Comparison of ENCODE assay signal across 18 mouse cellular contexts in genomic region chr8:104909021-104909420, GRCm38 (mm10). TPM values are rescaled to one million over a fixed set of nuclear protein-coding genes. Genes with fewer than 3 reads are reported as not detected.
DNase-seq lines count a peak whose midpoint lies in the region; ATAC-seq and TF ChIP-seq lines count a peak whose summit lies in the region.
"Not testable (repeated sequence)": the region's sequence is repeated elsewhere in the genome, so short reads cannot be mapped to it uniquely, and the experiment has no call there.
"Had no signal": no experiment of that assay in that cellular context is flagged by ENCODE, and none has a peak within 500 bp of the region (broad histone marks: within the 10 kb centered on the region; RNA-seq: fewer than 3 reads in every experiment).

No protein-coding gene starts in this region.

- peak; percentile 60 for DNase-seq in adrenal gland, postnatal 10 days
- peak; percentile 80 to 90 for DNase-seq in cerebellum, adult 2 months
- DNase-seq in forebrain, postnatal 0 days = peak; percentile 64
- DNase-seq in heart, adult 11 months = peak; percentile 98
- peak; percentile 11 to 14 for DNase-seq in layer of hippocampus, adult 18-20 months (ENCODE audit: low spot score in 2 of 2)
- DNase-seq in lung, adult 2 months = peak; percentile 10
- DNase-seq in right cerebral cortex, postnatal 4 days = peak; percentile 29

- not testable (repeated sequence) for H3K9ac ChIP-seq in forebrain, postnatal 0 days; hindbrain, embryonic 16.5 days (ENCODE audit: low read depth, low read length)

- not testable (repeated sequence) for H3K27me3 ChIP-seq in cerebellum, adult 2 months (ENCODE audit: control insufficient read depth, insufficient read depth, low read length); forebrain, postnatal 0 days (ENCODE audit: insufficient read depth, low read length); hindbrain, embryonic 16.5 days (replicated peaks; ENCODE audit: control insufficient read depth, insufficient read depth, low read length)

- not testable (repeated sequence) for H3K4me3 ChIP-seq in cerebellum, adult 2 months (replicated peaks; ENCODE audit: insufficient read depth, low read depth, low read length); forebrain, postnatal 0 days (ENCODE audit: low read depth, low read length); hindbrain, embryonic 16.5 days (ENCODE audit: low read length); lung, adult 2 months (replicated peaks; ENCODE audit: extremely low read depth, low read depth, low read length)

- not testable (repeated sequence) for H3K4me2 ChIP-seq in forebrain, postnatal 0 days (ENCODE audit: low read depth); hindbrain, embryonic 16.5 days (ENCODE audit: low read length)

- not testable (repeated sequence) for H3K36me3 ChIP-seq in forebrain, postnatal 0 days (ENCODE audit: insufficient read depth); hindbrain, embryonic 16.5 days (ENCODE audit: control insufficient read depth, insufficient read depth, low read length)

- not testable (repeated sequence) for H3K9me3 ChIP-seq in forebrain, postnatal 0 days (ENCODE audit: low read length); hindbrain, embryonic 16.5 days (ENCODE audit: control insufficient read depth, low read length)

- 8% methylated on average over 1 of the region's 1 CpGs for WGBS in cerebellum, adult 2 months
- 35% methylated on average over 1 of the region's 1 CpGs for WGBS in forebrain, postnatal 0 days
- WGBS in hindbrain, embryonic 16.5 days = 75% methylated on average over 1 of the region's 1 CpGs
- WGBS in lung, adult 2 months = 60% methylated on average over 1 of the region's 1 CpGs

- ATAC-seq in forebrain, postnatal 0 days = peak; percentile 55
- ATAC-seq in hindbrain, embryonic 16.5 days = 0 out of 2 replicates have a peak, but pooled peaks have one; percentile 45

- H3K4me1 ChIP-seq in cerebellum, adult 2 months (ENCODE audit: control insufficient read depth, insufficient read depth, low read length); forebrain, postnatal 0 days (ENCODE audit: insufficient read depth); hindbrain, embryonic 16.5 days (ENCODE audit: control insufficient read depth, insufficient read depth, low read depth, low read length); lung, adult 2 months (ENCODE audit: control insufficient read depth, insufficient read depth, low read length): not testable (repeated sequence)

- TF ChIP-seq CTCF in cerebellum, adult 2 months (IDR thresholded peaks at IDR 0.05; ENCODE audit: borderline replicate concordance, insufficient read depth, low read depth, low read length); forebrain, postnatal 0 days (IDR thresholded peaks at IDR 0.05; ENCODE audit: low read depth); lung, adult 2 months (IDR thresholded peaks at IDR 0.05; ENCODE audit: insufficient read depth, low read length): not testable (repeated sequence)

- not testable (repeated sequence) for TF ChIP-seq POLR2A in cerebellum, adult 2 months (IDR thresholded peaks at IDR 0.05; ENCODE audit: borderline replicate concordance, insufficient read depth, low read length); lung, adult 2 months (IDR thresholded peaks at IDR 0.05; ENCODE audit: borderline replicate concordance, extremely low read depth, low read depth, low read length)

- H3K27ac ChIP-seq in cerebellum, adult 2 months (ENCODE audit: insufficient read depth, low read length); forebrain, postnatal 0 days (ENCODE audit: low read depth, low read length); hindbrain, embryonic 16.5 days (ENCODE audit: low read depth, low read length): not testable (repeated sequence)

RNA-seq across cellular contexts. Expression of gene Ces2e, which starts 17.0 kb away (rescaled TPM):
- 10 to 100 TPM in 1 of 2 experiments, 1 to 10 TPM in 1; 9.9 to 21.9 TPM for total RNA-seq in adrenal gland, postnatal 10 days (2021)
- 0.08 TPM in 2 replicates for polyA plus RNA-seq in cerebellum, adult 2 months (2012; rRNA removed)
- not detected in 2 replicates for total RNA-seq in forebrain, postnatal 0 days (2014; rRNA removed)
- not detected in 2 replicates for polyA plus RNA-seq in forebrain, postnatal 0 days (2015; fragmentation: Nextera tagmentation; extraction: Ambion mirVana)
- polyA plus RNA-seq in hindbrain, embryonic 16.5 days (2015; fragmentation: Nextera tagmentation; extraction: Ambion mirVana) = not detected in 2 replicates
- not detected for total RNA-seq in layer of hippocampus, adult 18-20 months (2021)
- polyA plus RNA-seq in lung, adult 2 months (2012; rRNA removed) = 3.3 and 4.8 TPM in 2 replicates
- total RNA-seq: hematopoietic stem cell, adult 5-6 weeks; neutrophil, adult 5-6 weeks had no signal
- polyA plus RNA-seq: forebrain, embryonic 11.5 days; liver, embryonic 11.5 days; midbrain, embryonic 10.5 days had no signal

RNA-seq across cellular contexts. Expression of gene Ces2f, which starts 38.1 kb away (rescaled TPM):
- not detected for total RNA-seq in adrenal gland, postnatal 10 days (2021)
- not detected in 2 replicates for polyA plus RNA-seq in cerebellum, adult 2 months (2012; rRNA removed)
- not detected in 2 replicates for total RNA-seq in forebrain, postnatal 0 days (2014; rRNA removed)
- polyA plus RNA-seq in forebrain, postnatal 0 days (2015; fragmentation: Nextera tagmentation; extraction: Ambion mirVana) = not detected in 2 replicates
- polyA plus RNA-seq in hindbrain, embryonic 16.5 days (2015; fragmentation: Nextera tagmentation; extraction: Ambion mirVana) = not detected in 2 replicates
- total RNA-seq in layer of hippocampus, adult 18-20 months (2021) = not detected
- 5.1 TPM in 1 of 2 replicates, not detected in the other for polyA plus RNA-seq in lung, adult 2 months (2012; rRNA removed)
- total RNA-seq: ES-E14; hematopoietic stem cell, adult 5-6 weeks; left cerebral cortex, postnatal 10 days had no signal
- polyA plus RNA-seq: cortical plate, adult 2 months; forebrain, embryonic 11.5 days; intestine, embryonic 14.5 days; liver, embryonic 11.5 days; lung, postnatal 0 days; midbrain, embryonic 10.5 days had no signal

RNA-seq across cellular contexts. Expression of gene Ces2g, which starts 52.5 kb away (rescaled TPM):
- total RNA-seq in adrenal gland, postnatal 10 days (2021) = 1 to 10 TPM; 7.8 to 7.9 TPM
- 0.10 TPM in 2 replicates for polyA plus RNA-seq in cerebellum, adult 2 months (2012; rRNA removed)
- total RNA-seq in forebrain, postnatal 0 days (2014; rRNA removed) = 0.31 and 0.76 TPM in 2 replicates
- 0.08 and 0.20 TPM in 2 replicates for polyA plus RNA-seq in forebrain, postnatal 0 days (2015; fragmentation: Nextera tagmentation; extraction: Ambion mirVana)
- polyA plus RNA-seq in hindbrain, embryonic 16.5 days (2015; fragmentation: Nextera tagmentation; extraction: Ambion mirVana) = 0.05 and 0.06 TPM in 2 replicates
- under 1 TPM in 1 of 2 experiments, not detected in 1; 0.27 TPM for total RNA-seq in layer of hippocampus, adult 18-20 months (2021)
- polyA plus RNA-seq in lung, adult 2 months (2012; rRNA removed) = 13.9 and 23.2 TPM in 2 replicates
- total RNA-seq: neutrophil, adult 5-6 weeks had no signal
- polyA plus RNA-seq: forebrain, embryonic 11.5 days; midbrain, embryonic 10.5 days had no signal

Comparison
In these comparisons a context has a peak if more than half of its experiments do, and no peak if none do; other contexts are left out.
1. DNase-seq: peak in every context shown above with its lines; median percentile 98 in heart, adult 11 months; 85 in cerebellum, adult 2 months; 64 in forebrain, postnatal 0 days; 60 in adrenal gland, postnatal 10 days; 29 in right cerebral cortex, postnatal 4 days; 12 in layer of hippocampus, adult 18-20 months; 10 in lung, adult 2 months.
2. RNA of gene Ces2g, which starts 52.5 kb away (polyA plus RNA-seq): 13.9 to 23.2 TPM in lung, adult 2 months; 0.10 TPM in cerebellum, adult 2 months, 0.08 to 0.20 TPM in forebrain, postnatal 0 days and 0.05 to 0.06 TPM in hindbrain, embryonic 16.5 days; every median in the first group is over 10 times any median in the second.